8 mouse cellular contexts compared by ENCODE assay signal in the genomic region with DNA sequence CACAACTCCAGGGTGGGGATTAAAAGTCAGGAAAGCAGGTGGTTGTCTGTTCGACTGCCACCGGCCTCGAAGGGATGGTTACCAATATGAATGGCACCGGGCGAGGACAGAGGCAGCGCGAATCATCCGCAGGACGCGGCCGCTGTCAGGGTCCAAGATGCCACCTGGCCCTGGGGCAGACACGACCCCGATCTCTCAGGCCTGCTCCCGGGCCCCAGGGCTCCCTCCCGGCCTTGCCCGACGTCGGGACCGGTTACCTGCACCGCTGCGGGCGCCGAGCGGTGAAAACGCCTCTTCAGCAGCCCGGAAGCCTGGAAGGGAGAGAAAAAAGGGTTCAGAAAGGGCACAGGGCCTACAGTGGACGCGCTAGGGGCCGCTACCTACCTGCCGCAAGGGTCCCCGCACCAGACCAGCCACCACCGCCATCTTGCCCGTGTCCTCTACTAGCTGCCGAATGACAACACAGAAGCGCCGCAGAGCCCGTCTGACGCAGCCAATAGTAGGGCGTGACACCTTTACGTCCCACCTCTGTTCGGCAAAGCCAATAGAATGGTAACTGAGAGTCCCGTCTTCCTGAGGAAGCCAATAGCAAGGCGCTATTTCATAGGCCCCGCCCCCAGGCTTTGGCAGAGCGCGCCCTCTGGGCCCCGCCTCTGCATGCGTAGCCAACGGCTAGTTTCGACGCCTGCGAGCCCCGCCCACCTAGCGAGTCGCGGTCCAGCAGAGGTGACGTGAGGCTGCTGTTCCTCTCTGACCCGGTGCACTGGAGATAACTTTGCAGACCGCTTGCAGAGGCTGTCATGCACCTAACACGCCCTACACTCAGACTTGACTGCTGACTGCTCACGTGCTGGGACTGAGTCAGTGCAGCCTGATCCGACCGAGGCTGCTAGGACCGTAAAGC. TPM values are rescaled to one million over a fixed set of nuclear protein-coding genes. Genes with fewer than 3 reads are reported as not detected.
DNase-seq lines count a peak whose midpoint lies in the region; ATAC-seq and TF ChIP-seq lines count a peak whose summit lies in the region.

Gene Pdhb, minus strand, starts transcription at position 519 of the 904 bp plus-strand sequence.

- peaks cover 33% of the 10 kb centered on the region for H3K36me3 ChIP-seq in forebrain, embryonic 10.5 days (replicated peaks)
- H3K36me3 ChIP-seq in heart, embryonic 15.5 days: peaks cover 32% of the 10 kb centered on the region
- H3K36me3 ChIP-seq in liver, embryonic 14.5 days (replicated peaks; ENCODE audit: control insufficient read depth, insufficient read depth, low read depth): peaks cover 27% of the 10 kb centered on the region
- peaks cover 9% of the 10 kb centered on the region for H3K36me3 ChIP-seq in neural tube, embryonic 11.5 days (ENCODE audit: control insufficient read depth, insufficient read depth, low read length)
- peaks cover 7% of the 10 kb centered on the region; the same call in 1 of the 2 replicates for H3K36me3 ChIP-seq in stomach, postnatal 0 days (ENCODE audit: control insufficient read depth, insufficient read depth, low read length)

- no peaks in the 10 kb centered on the region for H3K27me3 ChIP-seq in forebrain, embryonic 10.5 days (ENCODE audit: poor library complexity, severe bottlenecking)
- H3K27me3 ChIP-seq in heart, embryonic 15.5 days: no peaks in the 10 kb centered on the region
- H3K27me3 ChIP-seq in liver, embryonic 14.5 days (ENCODE audit: control insufficient read depth, insufficient read depth, low read length): no peaks in the 10 kb centered on the region
- H3K27me3 ChIP-seq in neural tube, embryonic 11.5 days (ENCODE audit: control insufficient read depth, insufficient read depth, low read length): no peaks in the 10 kb centered on the region
- H3K27me3 ChIP-seq in stomach, postnatal 0 days (ENCODE audit: control insufficient read depth, insufficient read depth, low read length): no peaks in the 10 kb centered on the region

- ATAC-seq in heart, embryonic 15.5 days (replicated peaks; ENCODE audit: insufficient number of reproducible peaks, insufficient read depth, low FRiP score, low read depth): peak; percentile 98
- ATAC-seq in liver, embryonic 14.5 days (ENCODE audit: insufficient read depth): peak; percentile 97
- ATAC-seq in neural tube, embryonic 11.5 days (ENCODE audit: insufficient read depth, low FRiP score, low TSS enrichment): peak; percentile 100
- ATAC-seq in stomach, postnatal 0 days (ENCODE audit: low FRiP score, low TSS enrichment): peak; percentile 99

- H3K9ac ChIP-seq in heart, embryonic 15.5 days: peak within 1 kb of the TSS; percentile 99
- peak within 1 kb of the TSS; percentile 96 for H3K9ac ChIP-seq in liver, embryonic 14.5 days (replicated peaks)
- H3K9ac ChIP-seq in neural tube, embryonic 11.5 days (ENCODE audit: low read length): peak within 1 kb of the TSS; percentile 89
- H3K9ac ChIP-seq in stomach, postnatal 0 days (ENCODE audit: low read length): peak within 1 kb of the TSS; percentile 94

- H3K9me3 ChIP-seq in forebrain, embryonic 10.5 days: no peaks in the 10 kb centered on the region
- H3K9me3 ChIP-seq in heart, embryonic 15.5 days (replicated peaks): no peaks in the 10 kb centered on the region
- no peaks in the 10 kb centered on the region for H3K9me3 ChIP-seq in liver, embryonic 14.5 days (ENCODE audit: control insufficient read depth, low read length)
- no peaks in the 10 kb centered on the region for H3K9me3 ChIP-seq in neural tube, embryonic 11.5 days (ENCODE audit: control insufficient read depth, low read length)
- no peaks in the 10 kb centered on the region for H3K9me3 ChIP-seq in stomach, postnatal 0 days (ENCODE audit: control insufficient read depth, low read length)

- H3K4me2 ChIP-seq in heart, embryonic 15.5 days: peak within 1 kb of the TSS; percentile 71
- H3K4me2 ChIP-seq in liver, embryonic 14.5 days (ENCODE audit: low read depth): peak within 1 kb of the TSS; percentile 87
- H3K4me2 ChIP-seq in neural tube, embryonic 11.5 days (ENCODE audit: low read depth): peak within 1 kb of the TSS; percentile 73
- H3K4me2 ChIP-seq in stomach, postnatal 0 days (replicated peaks; ENCODE audit: low read depth): peak within 1 kb of the TSS; percentile 76

- no peak for TF ChIP-seq EP300 in liver, embryonic 14.5 days (IDR thresholded peaks at IDR 0.05; ENCODE audit: low read depth)
- TF ChIP-seq EP300 in stomach, postnatal 0 days (optimal IDR thresholded peaks at IDR 0.05): no peak

- DNase-seq in CD8-positive naive resting alpha-beta T cell, adult 2 months (ENCODE audit: low read depth in 2 of 2, low spot score in 2 of 2): peak; percentile 96
- DNase-seq in c-Kit-positive CD71-negative TER-119-negative erythroid progenitor cells, embryonic 14.5 days (ENCODE audit: low read depth): peak; percentile 98
- peak; percentile 98 for DNase-seq in forebrain, embryonic 10.5 days (ENCODE audit: extremely low spot score, low spot score)
- peak; percentile 100 for DNase-seq in kidney, postnatal 25 days
- DNase-seq in liver, embryonic 14.5 days (ENCODE audit: low read depth in 3 of 3, low spot score in 3 of 3): peak; percentile 98 to 99 (median 99)
- peak; percentile 99 for DNase-seq in neural tube, embryonic 11.5 days (ENCODE audit: low spot score)
- peak; percentile 100 for DNase-seq in stomach, postnatal 0 days (ENCODE audit: low spot score)

- TF ChIP-seq CTCF in liver, embryonic 14.5 days (IDR thresholded peaks at IDR 0.05; ENCODE audit: low read depth): peak; percentile 46; the same call in 1 of the 2 replicates
- TF ChIP-seq CTCF in stomach, postnatal 0 days (IDR thresholded peaks at IDR 0.05; ENCODE audit: low read depth): peak; percentile 47

- peak within 1 kb of the TSS; percentile 93 for H3K27ac ChIP-seq in forebrain, embryonic 10.5 days
- H3K27ac ChIP-seq in heart, embryonic 15.5 days: peak within 1 kb of the TSS; percentile 97
- H3K27ac ChIP-seq in liver, embryonic 14.5 days: peak within 1 kb of the TSS; percentile 78
- peak within 1 kb of the TSS; percentile 73; the same call in 1 of the 2 replicates for H3K27ac ChIP-seq in neural tube, embryonic 11.5 days (ENCODE audit: low read depth, low read length)
- peak within 1 kb of the TSS; percentile 89 for H3K27ac ChIP-seq in stomach, postnatal 0 days (replicated peaks)

- peaks cover 19% of the 10 kb centered on the region for H3K4me1 ChIP-seq in forebrain, embryonic 10.5 days
- H3K4me1 ChIP-seq in heart, embryonic 15.5 days (replicated peaks): peaks cover 13% of the 10 kb centered on the region
- H3K4me1 ChIP-seq in liver, embryonic 14.5 days (replicated peaks; ENCODE audit: control insufficient read depth in 2 of 2, insufficient read depth in 2 of 2, low read length in 1 of 2): peaks cover 7 to 12% of the 10 kb centered on the region in 2 experiments
- H3K4me1 ChIP-seq in neural tube, embryonic 11.5 days (ENCODE audit: control insufficient read depth, insufficient read depth, low read length): peaks cover 10% of the 10 kb centered on the region
- H3K4me1 ChIP-seq in stomach, postnatal 0 days (replicated peaks; ENCODE audit: control insufficient read depth, insufficient read depth): peaks cover 4% of the 10 kb centered on the region; the same call in 1 of the 2 replicates

- peak within 1 kb of the TSS; percentile 96 for H3K4me3 ChIP-seq in forebrain, embryonic 10.5 days
- peak within 1 kb of the TSS; percentile 100 for H3K4me3 ChIP-seq in heart, embryonic 15.5 days
- H3K4me3 ChIP-seq in liver, embryonic 14.5 days (ENCODE audit: insufficient read depth in 1 of 2, low read depth in 2 of 2, low read length in 2 of 2): peak within 1 kb of the TSS; percentile 91 to 92
- H3K4me3 ChIP-seq in neural tube, embryonic 11.5 days (ENCODE audit: low read depth, low read length): peak within 1 kb of the TSS; percentile 95
- peak within 1 kb of the TSS; percentile 96 for H3K4me3 ChIP-seq in stomach, postnatal 0 days (ENCODE audit: low read depth, low read length)

- under 1% methylated on average over 64 of the region's 64 CpGs for WGBS in forebrain, embryonic 10.5 days
- under 1% methylated on average over 64 of the region's 64 CpGs for WGBS in heart, embryonic 15.5 days
- under 1% methylated on average over 64 of the region's 64 CpGs for WGBS in liver, embryonic 14.5 days (ENCODE audit: insufficient replicate concordance)
- WGBS in neural tube, embryonic 11.5 days: under 1% methylated on average over 54 of the region's 64 CpGs
- under 1% methylated on average over 60 of the region's 64 CpGs for WGBS in stomach, postnatal 0 days

RNA-seq across cellular contexts. Expression of gene Pdhb, which starts in this region (rescaled TPM):
- polyA plus RNA-seq in forebrain, embryonic 10.5 days (2016; fragmentation: Nextera tagmentation; extraction: Ambion mirVana): 205 and 209 TPM in 2 replicates
- polyA plus RNA-seq in heart, embryonic 15.5 days (2015; fragmentation: Nextera tagmentation; extraction: Ambion mirVana): 520 and 606 TPM in 2 replicates
- polyA plus RNA-seq in liver, embryonic 14.5 days (2012; rRNA removed): 49.5 and 74.9 TPM in 2 replicates
- 117 and 119 TPM in 2 replicates for polyA plus RNA-seq in liver, embryonic 14.5 days (2014; fragmentation: Nextera tagmentation; extraction: Ambion mirVana)
- polyA plus RNA-seq in neural tube, embryonic 11.5 days (2014; fragmentation: Nextera tagmentation; extraction: Ambion mirVana): 219 and 225 TPM in 2 replicates
- 142 and 144 TPM in 2 replicates for polyA plus RNA-seq in stomach, postnatal 0 days (2015; fragmentation: Nextera tagmentation; extraction: Ambion mirVana)

Comparison
In these comparisons a context has a peak if more than half of its experiments do, and no peak if none do; other contexts are left out.
1. Peak in every context shown above with its lines: DNase-seq, ATAC-seq, H3K4me3 ChIP-seq and H3K27ac ChIP-seq.